Mouse (Mus musculus) erythroblast, adult 5-6 weeks (primary cell): Measurements from ENCODE around the gene Gtf2ird1. TPM values are rescaled to one million over a fixed set of nuclear protein-coding genes. Genes with fewer than 3 reads are reported as not detected.
"Not testable (repeated sequence)": the region's sequence is repeated elsewhere in the genome, so short reads cannot be mapped to it uniquely, and the experiment has no call there.

Experiments used
- ATAC-seq: replicated peaks from 2 replicates; pipeline ENCODE4 v1.8.0; 2016; ENCODE audit warnings: moderate number of reproducible peaks, mild to moderate bottlenecking, moderate TSS enrichment, inconsistent platforms; ENCODE audit not compliant: poor library complexity, low FRiP score, severe bottlenecking
- total RNA-seq, 2 experiments: library from RNA; stranded (forward) in 1 of 2; stranded (reverse) in 1 of 2; fragments of 150-400 nt in 1 of 2; fragments of 200-764, 138-1000 nt in 1 of 2; gene quantifications; 2 replicates each; pipeline versions ENCODE4 v1.2.3 to v1.2.4; 2015 to 2017; ENCODE audit warnings: low replicate concordance in 2 of 2

Gene Gtf2ird1
- total RNA-seq, 2 experiments from 2014 or later = 2.2 to 3.3 TPM

DNA sequence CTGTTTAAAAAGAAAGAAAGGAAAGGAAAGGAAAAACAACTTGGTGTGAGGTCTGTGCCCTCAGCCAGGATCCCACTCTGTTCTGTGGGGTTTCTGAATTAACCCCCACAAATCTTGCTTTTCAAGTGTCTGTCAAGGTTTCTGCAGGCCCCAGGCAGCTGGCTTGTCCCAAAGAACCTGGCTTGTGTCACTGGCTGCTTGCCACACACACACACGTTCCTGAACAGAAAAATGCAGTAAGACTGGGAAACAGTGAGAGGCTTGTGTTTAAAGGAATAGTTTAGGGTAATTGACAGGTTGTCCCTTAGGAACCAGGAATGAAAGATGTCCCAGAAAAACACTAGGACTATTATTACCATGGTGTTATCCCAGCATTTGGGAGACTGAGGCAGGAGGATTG lies 2.9 kb downstream of the Gtf2ird1 start:
- no peak for ATAC-seq

- ATAC-seq = not testable (repeated sequence)
These were observed 9.8 kb downstream of the Gtf2ird1 start for GRCm38 (mm10) chr5:134446755-134447154.

DNA sequence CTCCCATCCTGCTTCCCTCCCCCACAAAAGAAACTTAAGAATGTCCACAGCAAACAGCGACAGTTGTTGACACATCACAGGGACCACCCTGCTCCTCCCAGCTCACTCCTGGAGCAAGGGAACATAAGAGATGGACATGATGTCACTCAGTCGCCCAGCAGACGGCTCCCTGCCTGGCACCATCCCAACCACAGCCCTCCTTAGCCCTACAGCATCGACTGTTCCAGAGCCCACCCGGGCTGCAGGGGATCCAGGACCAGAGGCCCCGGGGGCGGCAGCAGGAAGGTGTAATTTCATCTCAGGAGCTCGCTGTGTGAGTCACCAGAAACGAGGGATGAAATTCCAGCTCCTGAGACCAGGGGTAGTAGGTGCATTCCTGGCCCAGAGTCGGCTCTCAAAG lies 10.6 kb downstream of the Gtf2ird1 start:
- ATAC-seq = no peak

GRCm38 (mm10) chr5:134445208-134445831 lies 11.2 kb downstream of the Gtf2ird1 start:
- ATAC-seq = no peak

GRCm38 (mm10) chr5:134444473-134444872 lies 12.0 kb downstream of the Gtf2ird1 start:
- ATAC-seq = no peak

- ATAC-seq = no peak
These were observed 14.4 kb downstream of the Gtf2ird1 start for GRCm38 (mm10) chr5:134442066-134442465.

DNA sequence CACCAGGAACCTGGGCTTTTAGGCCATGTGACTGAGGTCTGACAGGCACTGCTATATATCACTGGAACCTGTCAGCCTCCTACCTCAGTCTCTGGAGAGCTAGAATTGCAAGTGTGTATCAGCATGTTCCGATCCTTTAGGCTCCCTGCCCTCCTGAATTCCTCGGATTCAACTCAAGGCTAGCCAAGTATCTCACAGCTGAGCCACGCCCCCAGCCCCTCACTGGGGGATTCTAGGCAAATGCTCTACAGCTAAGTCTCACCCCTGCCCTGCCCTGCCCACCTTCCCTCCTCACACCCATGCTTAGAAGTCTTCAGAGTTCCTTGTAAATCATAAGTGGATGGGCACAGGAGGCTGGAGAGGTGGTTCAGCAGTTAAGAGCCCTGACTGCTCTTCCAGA lies 15.4 kb downstream of the Gtf2ird1 start:
- ATAC-seq = no peak

DNA sequence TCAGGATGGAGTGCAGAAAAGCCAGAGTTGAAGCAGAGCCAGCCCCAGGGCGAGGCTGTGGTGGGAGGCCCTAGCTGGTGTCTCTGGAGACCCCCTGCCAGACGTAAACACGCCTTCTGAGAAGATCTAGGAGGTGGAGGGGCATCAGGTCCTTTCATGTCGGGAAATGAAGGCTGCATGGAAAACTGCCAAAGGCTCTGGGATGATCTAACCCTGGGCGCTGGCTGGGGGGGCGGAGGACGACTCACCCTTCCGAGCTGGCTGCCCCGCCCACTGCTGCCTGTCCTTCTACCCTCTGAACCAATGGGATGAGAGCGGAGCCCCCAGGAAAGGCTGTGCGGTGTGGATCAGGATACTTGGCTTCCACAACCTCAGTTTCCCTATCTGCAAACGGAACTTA lies 16.4 kb downstream of the Gtf2ird1 start:
- ATAC-seq = no peak

DNA sequence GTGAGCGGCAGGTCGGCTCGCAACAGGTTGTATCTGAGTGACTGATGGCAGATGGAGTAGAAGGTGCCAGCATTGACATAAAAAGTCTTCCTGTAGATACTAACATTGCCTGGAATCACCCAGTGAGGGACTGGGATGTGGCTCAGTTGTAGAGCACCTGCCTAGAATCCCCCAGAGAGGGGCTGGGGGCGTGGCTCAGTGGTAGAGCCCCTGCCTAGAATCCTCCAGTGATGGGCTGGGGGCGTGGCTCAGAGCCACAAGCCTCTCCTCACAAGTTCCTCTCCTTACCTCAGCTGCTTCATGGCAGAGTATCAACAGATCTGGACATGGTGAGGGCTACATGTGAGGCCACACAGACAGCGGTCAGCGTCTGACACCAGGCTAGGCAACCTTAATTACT lies 17.0 kb downstream of the Gtf2ird1 start:
- ATAC-seq = no peak

DNA sequence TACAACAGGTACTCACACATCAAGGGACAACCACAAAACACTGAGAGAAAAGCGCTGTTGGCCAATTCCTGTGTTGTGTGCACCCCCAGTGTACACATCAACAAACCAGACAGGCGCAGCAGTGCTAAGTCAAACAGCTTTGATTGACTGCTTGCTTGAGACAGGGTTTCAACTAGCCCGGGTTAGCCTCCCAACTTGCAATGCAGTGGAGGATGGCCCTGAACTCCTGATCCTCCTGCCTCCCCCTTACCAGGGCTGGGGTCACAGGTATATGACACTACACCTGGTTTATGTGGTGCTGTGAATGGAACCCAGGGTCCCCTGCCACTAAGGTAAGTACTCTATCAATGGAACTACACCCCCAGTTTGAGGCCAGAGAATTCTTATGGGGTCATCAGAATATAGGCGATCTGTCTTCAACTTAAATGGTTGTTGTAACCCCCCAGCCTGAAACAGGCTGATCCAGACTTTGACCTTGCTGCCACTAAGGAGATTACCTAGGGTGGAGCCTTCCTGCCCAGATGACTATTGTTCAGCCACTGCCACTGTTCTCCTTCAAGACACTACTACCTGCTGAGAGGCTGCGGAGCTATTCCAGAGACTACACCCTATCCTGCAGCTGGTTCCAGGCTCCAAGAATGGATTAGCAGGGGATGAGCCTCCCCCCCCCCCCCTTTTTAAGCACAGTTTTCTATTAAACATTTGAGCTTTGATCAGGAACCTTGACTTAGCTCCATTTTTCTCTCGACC lies 17.7 kb downstream of the Gtf2ird1 start:
- ATAC-seq = no peak

DNA sequence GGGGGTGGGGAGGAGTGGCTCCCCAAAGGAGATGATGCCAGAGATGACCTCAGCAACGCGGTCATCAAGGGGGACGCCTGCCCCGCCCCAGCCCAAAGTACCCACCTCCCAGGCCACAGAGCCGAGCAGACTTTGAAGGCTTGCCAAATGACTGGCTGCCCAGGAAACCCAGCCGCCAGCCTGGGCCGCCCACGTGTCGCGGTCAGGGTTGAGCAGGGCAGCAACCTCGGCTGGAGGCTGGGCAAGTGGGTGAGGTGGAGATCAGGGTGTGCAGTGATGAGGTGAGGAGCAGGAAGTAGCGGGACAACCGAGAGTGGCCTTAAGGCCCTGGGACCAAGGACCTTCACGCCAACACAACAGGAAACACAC lies 19.1 kb downstream of the Gtf2ird1 start:
- ATAC-seq = no peak

GRCm38 (mm10) chr5:134436782-134437458 lies 19.6 kb downstream of the Gtf2ird1 start:
- ATAC-seq = no peak

DNA sequence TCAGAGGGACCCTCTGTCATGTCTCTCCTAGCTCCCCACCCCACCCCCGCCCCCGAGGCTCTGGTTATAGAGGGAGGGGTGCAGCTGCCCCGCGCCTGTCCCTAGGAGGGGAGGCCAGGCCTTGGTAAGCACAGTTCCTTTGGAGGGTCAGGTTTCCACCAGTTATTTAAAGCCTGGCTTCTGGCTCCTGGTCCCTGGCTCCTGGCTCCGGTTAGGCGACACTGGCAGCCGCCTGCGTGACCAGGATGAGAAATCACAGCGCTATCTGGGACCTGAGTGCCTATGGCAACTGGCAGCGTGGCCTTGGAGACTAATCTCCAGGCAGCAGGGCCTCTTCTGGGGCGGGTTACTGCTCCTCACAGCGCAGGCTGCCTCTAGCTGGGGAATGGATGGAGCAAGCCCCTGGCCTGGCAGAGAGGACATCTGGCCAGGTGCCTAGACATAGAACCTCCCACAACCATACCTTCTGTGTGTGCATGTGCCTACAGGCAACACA lies 20.6 kb downstream of the Gtf2ird1 start:
- no peak for ATAC-seq

DNA sequence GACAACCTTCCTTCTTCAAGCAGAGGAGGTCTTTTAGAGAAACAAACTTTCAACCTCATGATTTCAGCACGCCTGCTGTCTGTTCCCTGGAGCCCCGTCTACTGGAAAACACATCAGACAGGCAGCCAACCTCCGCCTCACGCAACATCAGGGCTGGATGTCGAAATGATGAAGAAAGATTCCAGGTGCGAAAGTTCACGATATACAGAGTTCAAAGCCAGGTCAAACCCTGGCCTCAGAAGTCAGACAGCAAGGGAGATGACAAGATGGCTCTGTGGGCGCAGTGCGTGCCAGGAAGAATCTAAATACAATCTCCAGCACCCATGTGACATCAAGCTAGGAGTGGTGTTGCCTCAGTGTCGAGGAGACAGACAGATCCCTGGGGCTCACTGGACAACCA lies 23.4 kb downstream of the Gtf2ird1 start:
- no peak for ATAC-seq

DNA sequence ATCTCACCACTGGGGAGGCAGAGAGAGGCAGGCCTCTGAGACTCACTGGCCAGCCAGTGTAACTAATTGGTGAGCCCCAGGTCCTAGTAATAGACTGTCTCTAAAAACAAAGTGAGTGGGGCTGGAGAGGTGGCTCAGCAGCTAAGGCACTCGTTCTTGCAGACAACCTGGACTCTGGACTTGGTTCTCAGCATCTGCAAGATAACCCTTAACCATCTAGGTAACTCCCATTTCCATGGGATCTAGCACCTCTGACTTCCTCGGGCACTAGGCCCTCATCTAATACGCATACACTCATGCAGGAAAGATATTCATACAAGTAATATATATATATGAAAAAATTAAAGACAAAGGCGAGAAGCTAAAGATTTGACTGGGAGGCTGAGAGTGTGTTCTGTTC lies 26.4 kb downstream of the Gtf2ird1 start:
- ATAC-seq = no peak

GRCm38 (mm10) chr5:134427664-134428063 lies 28.9 kb downstream of the Gtf2ird1 start:
- ATAC-seq = no peak

GRCm38 (mm10) chr5:134425601-134426000 lies 30.9 kb downstream of the Gtf2ird1 start:
- ATAC-seq = no peak

DNA sequence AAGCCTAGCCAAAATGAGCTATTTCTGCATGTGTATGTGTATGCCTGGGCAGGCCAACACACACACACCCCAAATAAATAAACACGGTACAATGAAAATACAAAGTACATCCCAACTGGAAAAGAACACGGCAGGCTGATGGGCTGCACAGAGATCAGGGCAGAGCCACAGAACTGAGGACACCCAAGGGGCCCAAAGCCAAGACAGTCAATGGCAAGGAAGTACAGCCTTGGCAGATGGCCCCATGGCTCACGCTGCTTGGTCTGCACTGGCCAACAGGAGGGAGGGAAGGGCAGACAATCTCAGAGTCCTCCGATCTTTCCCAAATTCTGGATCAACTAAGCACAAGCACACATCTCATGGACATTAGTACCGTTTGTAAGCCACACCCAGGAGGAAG lies 32.6 kb downstream of the Gtf2ird1 start:
- ATAC-seq = no peak

DNA sequence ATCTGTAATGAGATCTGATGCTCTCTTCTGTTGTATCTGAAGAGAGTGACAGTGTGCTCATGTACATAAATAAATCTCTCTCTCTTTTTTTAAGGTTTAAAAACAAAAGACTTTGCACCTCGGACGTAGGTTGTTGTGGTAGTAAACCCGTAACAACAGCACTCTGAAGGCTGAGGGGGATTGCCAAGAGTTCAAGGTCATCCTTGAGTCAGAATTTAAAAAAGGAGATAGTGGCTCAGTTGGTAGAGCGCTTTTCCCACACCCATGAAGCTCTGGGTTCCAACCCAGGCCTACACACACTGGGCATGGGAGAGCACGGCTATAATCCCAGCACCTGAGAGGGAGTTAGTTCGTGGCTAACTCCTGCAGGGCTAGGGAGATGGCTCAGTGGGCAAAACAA lies 33.1 kb downstream of the Gtf2ird1 start:
- no peak for ATAC-seq

DNA sequence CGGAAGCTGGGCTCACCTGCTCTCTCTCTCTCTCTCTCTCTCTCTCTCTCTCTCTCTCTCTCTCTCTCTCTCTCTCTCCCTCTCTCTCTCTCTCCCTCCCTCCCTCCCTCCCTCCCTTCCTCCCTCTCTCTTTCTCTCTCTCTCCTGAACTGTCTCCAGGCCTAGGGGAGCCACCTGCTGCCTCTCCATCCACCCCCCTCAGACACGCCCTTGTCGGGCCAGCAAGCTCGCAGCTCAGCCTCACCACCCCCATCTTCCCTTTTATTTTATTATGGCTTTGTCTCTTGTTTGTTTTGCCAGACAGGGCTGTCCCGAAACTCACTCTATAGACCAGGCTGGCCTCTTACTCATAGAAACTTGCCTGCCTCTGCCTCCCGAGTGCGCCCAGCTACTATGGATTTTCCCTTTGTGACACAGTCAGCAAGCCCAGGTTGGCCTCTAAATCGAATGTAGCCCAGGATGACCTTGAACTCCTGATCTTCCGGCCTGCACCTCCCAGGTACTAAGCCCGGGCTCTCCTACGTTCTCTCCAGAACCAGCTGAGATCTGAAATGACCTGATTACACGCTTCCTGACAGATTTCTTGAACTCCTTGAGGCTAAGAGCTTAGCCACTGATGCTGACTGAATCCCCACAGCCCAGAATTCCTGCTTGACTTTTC lies 34.1 kb downstream of the Gtf2ird1 start:
- ATAC-seq = no peak
